In genomic region chr13:55830081-55830832, GRCm38 (mm10) we compare ENCODE assay signal across 8 mouse cellular contexts. TPM values are rescaled to one million over a fixed set of nuclear protein-coding genes. Genes with fewer than 3 reads are reported as not detected.
A peak's percentile ranks its signal among the peaks of the same experiment; 100 is the strongest.
DNase-seq lines count a peak whose midpoint lies in the region; ATAC-seq and TF ChIP-seq lines count a peak whose summit lies in the region.
"Had no signal": no experiment of that assay in that cellular context is flagged by ENCODE, and none has a peak within 500 bp of the region (broad histone marks: within the 10 kb centered on the region; RNA-seq: fewer than 3 reads in every experiment).

No protein-coding gene starts in this region.

- peak overlapping the region; percentile 51 for H3K4me2 ChIP-seq in heart, embryonic 16.5 days (ENCODE audit: low read depth, low read length)
- peak overlapping the region; percentile 68 for H3K4me2 ChIP-seq in limb, embryonic 15.5 days

- TF ChIP-seq CTCF in E14TG2a.4 (conservative IDR thresholded peaks at IDR 0.05; ENCODE audit: low read length) = no peak

- H3K36me3 ChIP-seq in E14TG2a.4 (ENCODE audit: insufficient read depth, low read length) = no peaks in the 10 kb centered on the region
- H3K36me3 ChIP-seq in heart, embryonic 16.5 days (ENCODE audit: control insufficient read depth, insufficient read depth) = no peaks in the 10 kb centered on the region
- H3K36me3 ChIP-seq in limb, embryonic 15.5 days = no peaks in the 10 kb centered on the region

- peak overlapping the region; percentile 78 for H3K4me3 ChIP-seq in E14TG2a.4 (replicated peaks; ENCODE audit: low read length)
- peak overlapping the region; percentile 41 for H3K4me3 ChIP-seq in heart, embryonic 16.5 days (ENCODE audit: low read length)
- H3K4me3 ChIP-seq in limb, embryonic 15.5 days = peak overlapping the region; percentile 58

- peaks cover 94% of the 10 kb centered on the region for H3K27me3 ChIP-seq in E14TG2a.4 (ENCODE audit: insufficient read depth, low read length)
- peaks cover 83% of the 10 kb centered on the region for H3K27me3 ChIP-seq in heart, embryonic 16.5 days (ENCODE audit: control insufficient read depth, insufficient read depth, low read length)
- H3K27me3 ChIP-seq in limb, embryonic 15.5 days = peaks cover 88% of the 10 kb centered on the region

- no peaks in the 10 kb centered on the region; the same call in 1 of the 2 replicates for H3K9me3 ChIP-seq in E14TG2a.4 (ENCODE audit: low read length)
- no peaks in the 10 kb centered on the region for H3K9me3 ChIP-seq in heart, embryonic 16.5 days (replicated peaks; ENCODE audit: control insufficient read depth, low read length)
- H3K9me3 ChIP-seq in limb, embryonic 15.5 days = no peaks in the 10 kb centered on the region

- peak; percentile 52 for DNase-seq in ES-CJ7 (ENCODE audit: low read depth, low spot score)
- DNase-seq in right cerebral cortex, postnatal 25 days = no peak
- DNase-seq in frontal cortex, postnatal 14 days (ENCODE audit: low spot score in 2 of 2) = no peak
- no peak for DNase-seq in c-Kit-positive CD71-positive TER-119-positive erythroid progenitor cells, embryonic 14.5 days (ENCODE audit: low spot score)

- WGBS in heart, embryonic 16.5 days = 1% methylated on average over 48 of the region's 48 CpGs
- WGBS in limb, embryonic 15.5 days = 1% methylated on average over 48 of the region's 48 CpGs

- no peak for ATAC-seq in heart, embryonic 16.5 days (replicated peaks; ENCODE audit: extremely low read depth, insufficient read depth, low FRiP score)
- no peak for ATAC-seq in limb, embryonic 15.5 days (ENCODE audit: insufficient number of reproducible peaks, low FRiP score, low TSS enrichment, low read depth)

- no peak overlapping the region for H3K9ac ChIP-seq in heart, embryonic 16.5 days (ENCODE audit: low read length)
- H3K9ac ChIP-seq in limb, embryonic 15.5 days = peak overlapping the region; percentile 60

- peaks cover 43% of the 10 kb centered on the region for H3K4me1 ChIP-seq in E14TG2a.4 (replicated peaks; ENCODE audit: low read depth, low read length)
- peaks cover 10% of the 10 kb centered on the region for H3K4me1 ChIP-seq in heart, embryonic 16.5 days (ENCODE audit: control insufficient read depth, insufficient read depth, low read length)
- H3K4me1 ChIP-seq in limb, embryonic 15.5 days = peaks cover 53% of the 10 kb centered on the region

- no peak overlapping the region for H3K27ac ChIP-seq in heart, embryonic 16.5 days (ENCODE audit: low read length)
- peak overlapping the region; percentile 84 for H3K27ac ChIP-seq in limb, embryonic 15.5 days

RNA-seq across cellular contexts. Expression of gene Pitx1, which starts 5.7 kb away (rescaled TPM):
- polyA plus RNA-seq in heart, embryonic 16.5 days (2015; fragmentation: Nextera tagmentation; extraction: Ambion mirVana) = 0.09 and 0.17 TPM in 2 replicates
- 22.6 and 37.5 TPM in 2 replicates for polyA plus RNA-seq in limb, embryonic 15.5 days (2015; fragmentation: Nextera tagmentation; extraction: Ambion mirVana)
- polyA plus RNA-seq: spleen, adult 2 months had no signal

RNA-seq across cellular contexts. Expression of gene Catsper3, which starts 45.9 kb away (rescaled TPM):
- 0.11 TPM in 1 of 2 replicates, not detected in the other for polyA plus RNA-seq in heart, embryonic 16.5 days (2015; fragmentation: Nextera tagmentation; extraction: Ambion mirVana)
- polyA plus RNA-seq in limb, embryonic 15.5 days (2015; fragmentation: Nextera tagmentation; extraction: Ambion mirVana) = 0.22 TPM in 1 of 2 replicates, not detected in the other

Comparison
In these comparisons a context has a peak if more than half of its experiments do, and no peak if none do; other contexts are left out.
1. RNA of gene Pitx1, which starts 5.7 kb away (polyA plus RNA-seq): 22.6 to 37.5 TPM in limb, embryonic 15.5 days; 0.09 to 0.17 TPM in heart, embryonic 16.5 days; every median in the first group is over 10 times any median in the second.
2. Peak in every context shown above with its lines, with median percentiles within 50 percentile points of each other: H3K4me3 ChIP-seq.